Mouse (Mus musculus): ENCODE data around the gene Lamb3.

DNA sequence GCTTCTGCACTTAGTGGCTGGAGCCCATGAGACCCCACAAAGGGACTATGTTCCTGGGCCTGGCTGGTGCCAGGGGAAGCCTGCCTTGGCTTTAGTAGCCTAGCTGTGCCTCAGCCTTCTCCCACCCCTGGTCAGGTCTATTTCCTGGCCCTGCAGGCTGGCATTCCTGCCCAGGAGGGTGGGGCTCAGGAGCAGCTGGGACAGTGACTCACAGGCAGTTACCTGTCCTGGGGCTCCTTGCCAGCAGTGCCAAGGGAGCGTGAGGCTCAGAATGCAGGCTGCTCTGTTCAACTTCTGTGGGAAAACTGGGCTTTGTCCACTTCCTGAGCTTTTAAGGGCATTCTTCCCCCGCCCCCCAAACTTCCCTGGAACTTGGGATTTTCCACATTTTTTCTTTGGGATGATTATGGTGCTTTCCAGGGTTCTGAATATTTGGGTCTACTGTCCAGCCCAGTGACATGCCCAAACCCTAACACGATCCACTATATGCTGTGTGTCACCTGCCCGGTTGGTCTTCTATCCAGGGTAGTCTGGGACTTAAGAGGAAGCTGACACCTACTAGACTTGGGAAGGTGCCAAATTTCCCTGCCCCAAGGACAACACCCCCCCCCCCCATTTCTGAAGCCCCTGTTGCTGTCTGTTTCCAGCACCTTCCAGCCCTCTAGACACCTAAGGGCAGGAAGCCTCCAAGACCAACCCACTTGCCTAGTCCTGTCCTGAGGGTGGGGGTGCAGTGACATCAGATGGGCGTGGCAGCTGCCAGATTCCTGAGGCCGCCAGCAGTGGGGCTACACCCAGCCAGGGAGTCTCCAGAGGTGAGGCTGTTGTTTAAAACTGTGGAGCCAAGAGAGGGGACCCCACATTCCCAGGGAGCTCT, 94.0 kb downstream of the Lamb3 start:
- TF ChIP-seq TAL1 (IDR thresholded peaks at IDR 0.05; ENCODE audit: low read length), result no peak
- no peak for TF ChIP-seq GATA1 (IDR thresholded peaks at IDR 0.05; ENCODE audit: low read length)

All from erythroblast, embryonic 14.5 days (primary cell).